Mouse (Mus musculus): ENCODE measurements around the gene Gm10234. TPM values are rescaled to one million over a fixed set of nuclear protein-coding genes. Genes with fewer than 3 reads are reported as not detected.

The Gm10234 gene
- not detected for polyA plus RNA-seq (2014; fragmentation: Illumina TruSeq; extraction: RNeasy Lipid Tissue Mini Kit (QIAGEN cat#74804); ENCODE audit: low read depth, low replicate concordance)

DNA sequence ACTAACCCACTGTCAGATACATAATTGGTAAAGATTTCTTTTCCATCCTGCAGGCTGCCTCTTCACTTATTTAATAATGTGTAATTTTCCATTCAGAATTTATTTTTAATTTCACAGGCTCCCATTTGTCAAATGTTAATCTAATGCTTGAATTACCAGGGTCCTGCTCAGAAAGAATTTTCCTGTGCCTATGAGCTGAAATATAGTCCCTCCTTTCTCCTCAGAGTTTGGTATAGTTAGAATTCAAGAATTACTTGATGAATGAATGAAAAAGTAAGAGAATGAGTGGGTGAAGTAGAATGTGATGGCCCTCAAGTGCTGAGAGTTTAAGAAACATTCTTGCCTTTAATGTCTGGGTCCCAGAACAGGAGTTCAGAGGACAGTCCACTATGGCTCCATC lies at the start of gene Gm10234:
Gm10234 (plus strand) TSS at position 301 of the 400 bp plus-strand sequence.

Other genes with a start within 250 kb of the Gm10234 start
- 8.6 TPM for gene Kbtbd8, start 204.9 kb upstream of the Gm10234 start, polyA plus RNA-seq (2014; fragmentation: Illumina TruSeq; extraction: RNeasy Lipid Tissue Mini Kit (QIAGEN cat#74804); ENCODE audit: low read depth, low replicate concordance)

Data from kidney, adult 10 weeks (tissue).